Mouse (Mus musculus) CD4-positive, CD25-positive, alpha-beta regulatory T cell, adult 4 months (primary cell): ENCODE data around the gene Olfr1410. TPM values are rescaled to one million over a fixed set of nuclear protein-coding genes. Genes with fewer than 3 reads are reported as not detected.

Experiments
- ATAC-seq: one replicate; pipeline ENCODE4 v1.8.0; 2017
- polyA plus RNA-seq, 2 experiments: library from polyadenylated mRNA; unstranded; fragments of 100-300 nt; shearing (Covaris generic); gene quantifications; one replicate each; pipeline ENCODE4 v1.2.1; 2017

The Olfr1410 gene
- not detected for polyA plus RNA-seq

DNA sequence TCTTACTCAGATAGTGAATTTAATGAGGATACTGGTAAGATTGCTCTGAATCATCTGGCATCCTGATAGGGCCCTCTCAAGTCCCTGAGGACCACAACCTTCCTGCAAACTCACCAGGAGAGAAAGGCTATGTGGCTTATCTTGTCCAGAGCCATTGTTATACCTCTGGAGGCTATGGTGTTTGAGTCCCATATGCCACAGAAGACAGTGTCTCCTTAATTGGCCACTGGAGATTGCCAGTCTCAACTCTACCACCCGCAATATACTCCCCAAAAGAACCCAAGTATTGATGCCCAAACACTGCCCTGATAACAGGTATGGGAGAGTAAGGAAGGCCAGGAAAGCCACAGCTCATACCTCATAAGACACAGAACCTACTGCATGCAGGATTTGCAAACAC lies at the start of gene Olfr1410:
Gene Olfr1410, plus strand, starts transcription at position 301 of the 400 bp plus-strand sequence.
- ATAC-seq: no peak

GRCm38 (mm10) chr1:92571022-92571421 lies 34.6 kb upstream of the Olfr1410 start, which contains the start of gene Olfr1413:
Gene Olfr1413 (plus strand): TSS chr1:92571322.
- ATAC-seq: no peak

GRCm38 (mm10) chr1:92585479-92585878 lies 20.1 kb upstream of the Olfr1410 start, which contains the start of gene Olfr1412:
Gene Olfr1412 (plus strand): TSS chr1:92585779.
- ATAC-seq: no peak

- no peak for ATAC-seq
These were observed 11.5 kb upstream of the Olfr1410 start, which contains the start of gene Olfr1411 for GRCm38 (mm10) chr1:92594111-92594510. Gene Olfr1411 (plus strand): TSS chr1:92594411.

DNA sequence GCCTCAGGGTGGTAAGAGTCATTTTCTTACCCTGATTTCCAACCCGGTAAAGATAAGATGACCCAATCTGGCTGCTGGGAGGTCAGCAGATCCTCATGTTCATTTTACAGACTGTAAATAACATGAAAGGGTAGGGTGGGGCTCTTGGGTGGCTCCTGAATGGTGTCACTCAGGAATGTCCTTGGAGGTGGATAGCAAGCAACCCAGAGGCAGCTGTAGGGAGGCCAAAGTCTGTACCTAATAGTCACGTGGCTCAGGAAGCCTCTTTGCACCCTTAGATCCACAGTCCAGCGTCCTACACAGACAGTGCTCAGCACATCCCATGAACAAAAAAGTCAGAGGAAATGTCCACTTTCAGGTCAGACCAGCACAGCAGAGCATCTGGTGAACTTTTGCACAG lies 9.6 kb upstream of the Olfr1410 start:
- ATAC-seq: no peak

GRCm38 (mm10) chr1:92607711-92608110 lies 2.1 kb downstream of the Olfr1410 start:
- ATAC-seq: no peak

GRCm38 (mm10) chr1:92611008-92611407 lies 5.4 kb downstream of the Olfr1410 start:
- ATAC-seq: peak; percentile 57

- no peak for ATAC-seq
These were observed 7.6 kb downstream of the Olfr1410 start for GRCm38 (mm10) chr1:92613175-92613574.

DNA sequence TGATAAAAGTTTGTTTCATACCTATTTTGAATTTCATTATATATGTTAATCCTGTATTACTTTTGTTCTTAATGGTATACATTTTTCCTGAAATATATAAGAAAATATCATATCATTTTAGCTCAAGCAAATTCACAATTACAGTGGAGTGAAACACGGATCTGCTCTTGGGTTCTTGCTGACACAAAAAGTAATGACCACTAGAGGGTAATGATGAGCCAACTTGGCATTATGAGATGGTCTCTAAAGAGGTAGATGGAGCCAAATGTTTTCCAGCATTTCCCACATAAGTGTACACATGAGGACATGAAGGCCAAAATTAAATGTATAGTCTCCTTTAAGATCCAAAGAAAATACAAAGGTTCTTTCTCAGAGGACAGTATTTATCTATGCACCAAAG lies 8.9 kb downstream of the Olfr1410 start:
- ATAC-seq: no peak

- ATAC-seq: no peak
These were observed 10.5 kb downstream of the Olfr1410 start for GRCm38 (mm10) chr1:92616046-92616445.

DNA sequence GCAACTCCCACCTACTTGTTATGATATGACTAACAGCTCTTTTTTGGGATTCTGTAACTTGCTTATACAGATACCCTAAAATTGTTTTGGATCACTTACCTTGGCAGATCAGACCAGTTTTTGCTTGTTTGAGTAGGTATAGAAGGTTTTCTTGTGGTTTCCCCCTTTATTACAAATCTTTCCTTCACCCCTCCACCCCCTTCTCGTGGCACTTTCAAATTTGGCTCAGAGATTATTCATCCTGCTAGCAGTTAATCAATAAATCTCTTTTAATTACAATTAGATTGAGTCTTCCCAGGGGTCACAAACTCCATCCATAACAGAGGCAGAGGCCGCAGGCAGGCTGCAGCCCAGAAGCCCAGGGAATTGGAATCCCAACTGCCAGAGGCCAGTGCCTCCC lies 11.9 kb downstream of the Olfr1410 start, which contains the start of gene Olfr12:
Gene Olfr12, plus strand, starts transcription at position 301 of the 400 bp plus-strand sequence.
- no peak for ATAC-seq

- ATAC-seq: no peak
These were observed 12.8 kb downstream of the Olfr1410 start for GRCm38 (mm10) chr1:92618360-92618759.

DNA sequence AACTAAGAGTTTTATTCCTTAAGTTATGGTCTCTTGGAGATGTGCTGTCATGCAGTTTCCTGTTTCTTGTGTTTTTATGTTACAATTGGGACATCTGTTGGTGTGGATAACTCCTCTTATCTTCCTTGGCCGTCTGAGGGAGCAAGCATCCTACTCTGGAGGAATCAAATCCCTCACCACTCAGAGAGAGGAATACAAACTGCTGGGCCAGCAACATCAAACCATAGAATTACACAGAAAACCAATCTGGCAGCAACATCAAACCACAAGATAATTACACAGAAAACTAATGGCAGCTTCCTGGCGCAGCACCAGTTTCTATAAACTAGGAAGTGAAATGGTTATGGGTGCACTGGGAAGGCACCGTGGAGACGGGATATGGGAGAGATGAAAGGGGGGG lies 22.6 kb downstream of the Olfr1410 start:
- no peak for ATAC-seq

DNA sequence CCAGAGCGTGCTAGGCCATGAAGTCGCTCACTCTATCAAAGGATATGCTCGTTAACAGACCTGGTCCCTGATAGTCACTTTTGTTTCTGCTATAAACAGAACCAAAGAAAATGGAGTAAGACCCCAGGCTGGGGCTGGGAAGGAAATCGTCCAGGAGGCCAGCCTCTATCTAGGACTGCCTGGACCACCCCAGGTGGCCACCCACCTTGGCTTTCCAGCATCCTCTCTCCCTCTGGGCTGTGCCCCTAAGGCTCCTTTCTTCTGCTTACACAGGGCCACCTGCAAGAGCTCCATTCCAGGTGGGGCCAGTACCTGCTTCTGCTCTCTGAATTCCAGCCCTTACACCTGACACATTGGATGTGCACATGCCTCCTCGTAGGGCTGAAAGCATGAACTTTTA lies 26.6 kb downstream of the Olfr1410 start:
- no peak for ATAC-seq

DNA sequence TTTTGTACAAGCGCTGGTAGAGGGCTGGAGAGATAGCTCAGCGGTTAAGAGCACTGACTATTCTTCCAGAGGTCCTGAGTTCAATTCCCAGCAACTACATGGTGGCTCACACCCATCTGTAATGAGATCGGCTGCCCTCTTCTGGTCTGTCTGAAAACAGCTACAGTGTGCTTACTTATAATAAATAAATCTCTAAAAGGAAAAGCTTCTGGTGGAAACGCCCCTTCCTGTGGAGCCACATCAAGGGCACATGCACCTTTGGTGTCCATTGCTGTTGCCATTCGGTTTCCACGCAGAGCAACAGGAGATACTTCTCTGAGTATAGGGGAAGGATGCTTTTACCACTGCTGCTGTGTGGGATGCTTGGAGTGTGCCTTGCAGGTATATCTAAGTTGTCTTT lies 27.4 kb downstream of the Olfr1410 start:
- ATAC-seq: peak; percentile 82

GRCm38 (mm10) chr1:92633726-92634125 lies 28.1 kb downstream of the Olfr1410 start:
- no peak for ATAC-seq

DNA sequence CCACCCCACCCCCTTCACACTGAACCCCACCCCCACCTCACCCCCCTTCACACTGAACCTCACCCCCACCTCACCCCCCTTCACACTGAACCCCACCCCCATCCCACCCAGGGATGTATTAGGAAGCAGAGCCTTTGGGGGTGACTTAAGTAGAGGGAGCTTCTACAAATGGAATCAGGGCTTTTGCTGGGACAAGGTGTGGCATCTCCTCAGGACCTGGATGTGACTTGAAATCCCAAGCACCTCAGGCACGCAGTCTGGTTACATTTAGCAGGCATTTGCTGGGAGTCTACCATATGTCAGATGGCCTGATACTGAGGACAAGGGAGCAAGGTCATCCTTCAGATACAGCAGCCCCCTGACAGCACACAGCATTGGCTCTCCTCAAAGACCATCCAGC lies 29.0 kb downstream of the Olfr1410 start:
- ATAC-seq: no peak

GRCm38 (mm10) chr1:92634976-92635599 lies 29.5 kb downstream of the Olfr1410 start:
- ATAC-seq: no peak

- ATAC-seq: no peak
These were observed 30.4 kb downstream of the Olfr1410 start for GRCm38 (mm10) chr1:92636015-92636414.

DNA sequence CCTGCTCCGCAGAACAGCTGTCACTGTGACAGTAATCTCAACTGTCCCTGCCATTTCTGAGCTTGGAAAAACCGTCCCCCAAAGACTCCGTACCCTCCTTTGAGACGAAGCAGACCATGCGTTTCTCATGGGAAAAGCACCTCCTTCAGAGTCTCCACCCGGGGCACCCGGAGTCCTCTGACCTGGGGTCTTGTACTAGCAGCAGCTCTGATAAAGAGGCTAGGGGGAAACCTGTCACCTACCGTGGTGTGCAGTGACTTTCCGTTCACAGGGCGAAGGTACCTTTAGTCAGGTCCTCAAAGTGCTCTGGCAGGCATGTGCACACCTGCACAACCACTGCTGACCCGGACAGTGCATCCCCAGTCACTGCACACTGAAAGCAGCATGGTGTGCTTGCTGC lies 31.1 kb downstream of the Olfr1410 start:
- ATAC-seq: no peak

DNA sequence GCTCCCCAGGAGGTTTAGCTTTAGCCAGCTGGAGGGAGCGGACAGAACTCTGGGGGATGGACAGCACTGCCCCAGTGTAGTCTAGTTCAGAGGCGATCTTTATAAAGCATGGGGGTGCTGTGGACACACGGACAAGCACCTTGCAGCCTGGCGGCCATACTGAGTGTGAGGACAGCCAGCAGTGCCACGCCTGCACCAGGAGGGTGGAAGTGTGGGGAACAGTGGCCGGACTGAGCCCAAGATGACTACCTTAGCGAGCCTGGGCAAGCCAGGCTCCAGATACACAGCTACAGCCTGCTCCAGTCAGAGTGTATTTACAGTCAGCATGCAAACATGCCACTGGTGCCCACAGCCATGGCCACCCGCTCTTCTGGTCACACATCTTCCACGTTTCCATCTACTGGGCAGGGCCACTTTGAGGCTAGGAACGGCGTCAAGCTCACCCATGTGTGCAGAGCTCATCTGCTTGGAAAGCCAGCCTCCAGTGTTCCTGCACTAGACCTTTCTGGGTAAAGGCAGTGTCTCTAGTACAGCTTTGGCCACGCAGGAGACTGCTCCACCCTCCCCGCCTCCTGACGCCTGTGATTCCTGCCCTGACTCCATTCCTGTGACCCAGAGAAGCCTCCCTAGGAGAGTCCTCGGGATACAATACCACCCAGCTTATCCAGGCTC lies 32.1 kb downstream of the Olfr1410 start:
- ATAC-seq: no peak

GRCm38 (mm10) chr1:92638181-92638580 lies 32.6 kb downstream of the Olfr1410 start:
- ATAC-seq: no peak

DNA sequence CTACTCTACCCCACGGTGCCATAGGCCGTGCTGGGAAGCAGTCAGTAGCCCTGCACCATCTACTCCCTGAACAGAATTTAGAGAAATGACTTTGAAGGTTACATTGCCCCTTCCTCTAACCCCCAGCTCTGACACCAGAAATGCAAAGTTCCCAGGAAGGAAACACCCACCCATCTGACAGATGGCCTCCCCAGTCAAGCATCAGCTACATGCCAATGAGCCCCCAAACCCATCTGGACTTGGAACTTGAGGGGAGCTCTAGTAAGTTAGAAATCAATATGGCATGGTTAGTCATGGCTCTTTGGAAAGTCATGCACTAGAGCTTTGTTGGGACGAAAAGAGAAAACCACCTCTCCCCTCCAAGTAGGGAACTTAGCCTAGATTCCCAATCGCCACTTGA lies 33.2 kb downstream of the Olfr1410 start:
- no peak for ATAC-seq

DNA sequence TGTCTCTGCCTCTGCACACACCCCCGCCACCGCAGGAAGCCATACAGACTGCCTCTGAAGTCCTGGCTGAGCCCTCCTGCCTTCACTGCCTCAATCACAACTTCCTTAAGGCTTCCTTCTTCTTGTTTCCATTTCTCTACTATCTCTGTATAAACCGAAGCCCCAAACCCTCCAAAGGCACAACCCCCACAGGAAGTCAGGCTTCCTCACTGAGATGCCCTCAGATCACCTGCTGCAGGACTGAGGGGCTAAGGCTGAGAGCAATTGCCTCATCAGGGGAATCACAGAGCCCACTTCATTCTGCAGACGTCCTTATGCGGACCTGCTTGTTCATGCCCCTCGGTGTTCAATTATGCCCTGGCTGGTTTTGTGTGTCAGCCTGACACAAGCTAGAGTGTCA lies 34.8 kb downstream of the Olfr1410 start:
- peak; percentile 25 for ATAC-seq
